Mouse (Mus musculus): ENCODE results near the gene Gm47995.
"Not testable (repeated sequence)": the region's sequence is repeated elsewhere in the genome, so short reads cannot be mapped to it uniquely, and the experiment has no call there.

Gene Gm47995

DNA sequence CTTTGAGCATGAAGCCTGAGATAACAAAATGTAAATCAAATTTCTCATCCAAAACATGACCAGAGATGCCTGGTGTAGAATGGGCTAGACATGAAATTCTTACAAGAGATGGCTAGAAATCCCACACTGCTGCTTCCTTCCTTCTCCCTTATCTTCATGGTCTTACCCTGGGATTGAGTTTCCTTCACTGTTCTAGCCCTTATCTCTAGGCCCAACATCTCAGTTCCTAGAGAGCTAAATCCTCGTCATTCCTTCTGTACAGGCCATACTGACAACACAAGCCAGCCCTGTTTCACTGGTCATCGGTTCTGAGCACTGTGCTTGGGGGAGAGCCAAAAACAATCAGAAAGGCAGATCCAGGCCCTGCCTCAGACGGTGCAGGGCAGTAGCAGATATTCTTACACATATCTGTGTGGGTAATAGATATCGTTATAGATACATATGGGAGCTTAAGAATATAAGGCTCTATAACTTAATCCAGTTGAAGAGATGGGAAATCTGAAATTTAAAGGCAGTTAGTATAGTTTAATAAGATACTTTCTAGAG is 11.3 kb upstream of the Gm47995 start:
- not testable (repeated sequence) for DNase-seq

DNA sequence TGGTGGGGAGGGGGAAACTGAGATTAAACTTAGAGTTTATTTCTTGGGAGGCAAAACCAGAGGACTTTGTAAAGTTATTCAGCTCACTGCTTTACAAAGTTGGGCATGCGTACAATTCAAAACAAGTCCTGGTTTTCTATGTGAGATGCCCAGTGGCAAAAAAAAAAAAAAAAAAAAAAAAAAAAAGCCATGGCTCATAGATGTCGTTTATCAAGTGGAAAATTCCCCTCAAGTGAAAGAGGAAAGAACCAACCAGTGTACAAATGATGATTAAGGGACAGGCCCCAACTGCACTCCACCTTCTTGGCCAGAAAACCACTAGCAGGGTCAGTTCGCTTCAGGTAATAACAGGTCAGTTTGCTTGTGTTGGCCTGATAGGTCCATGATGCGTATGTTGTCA is 9.8 kb upstream of the Gm47995 start:
- DNase-seq: no peak

DNA sequence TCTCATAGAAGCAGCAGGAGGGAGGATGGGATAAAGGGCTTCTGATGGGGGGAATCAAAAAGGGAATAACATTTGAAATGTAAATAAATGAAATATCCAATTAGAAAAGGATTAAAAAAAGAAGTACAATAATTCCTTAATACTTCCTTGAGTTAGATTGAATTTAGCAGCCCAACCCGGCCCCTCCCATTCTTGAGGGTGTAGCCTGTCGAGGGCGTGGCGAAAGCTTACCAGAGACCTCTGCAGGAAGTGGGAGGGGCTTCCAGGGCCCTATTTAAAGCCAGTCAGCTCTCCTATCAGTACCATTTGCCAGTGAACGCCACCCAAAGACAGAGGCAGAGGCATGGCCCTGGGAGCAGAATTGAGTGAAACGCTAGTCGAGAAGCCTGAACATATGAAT is 6.2 kb upstream of the Gm47995 start, which contains the start of gene Gm8947:
Gm8947 (plus strand) TSS at position 302 of the 400 bp plus-strand sequence.
- DNase-seq: not testable (repeated sequence)

DNA sequence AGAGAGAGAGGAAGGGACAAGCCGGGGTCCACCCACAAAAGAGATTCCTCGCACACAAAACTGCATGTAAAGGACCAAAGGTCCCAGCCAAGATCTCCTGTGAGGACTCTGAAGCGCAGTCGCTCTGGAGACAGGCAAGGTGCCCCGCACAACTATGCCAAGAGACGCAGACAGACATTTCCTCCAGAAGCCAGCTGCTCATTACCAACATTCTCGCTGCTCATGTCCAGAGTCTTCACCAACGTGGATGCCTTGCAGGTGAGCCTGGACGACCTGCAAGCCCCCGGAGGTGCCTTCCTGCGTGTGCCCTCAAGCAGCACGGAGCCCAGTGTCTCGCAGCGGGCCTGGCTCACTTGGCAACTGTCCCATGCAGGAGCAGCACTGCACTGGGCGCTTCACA is 5.5 kb upstream of the Gm47995 start:
- not testable (repeated sequence) for DNase-seq

DNA sequence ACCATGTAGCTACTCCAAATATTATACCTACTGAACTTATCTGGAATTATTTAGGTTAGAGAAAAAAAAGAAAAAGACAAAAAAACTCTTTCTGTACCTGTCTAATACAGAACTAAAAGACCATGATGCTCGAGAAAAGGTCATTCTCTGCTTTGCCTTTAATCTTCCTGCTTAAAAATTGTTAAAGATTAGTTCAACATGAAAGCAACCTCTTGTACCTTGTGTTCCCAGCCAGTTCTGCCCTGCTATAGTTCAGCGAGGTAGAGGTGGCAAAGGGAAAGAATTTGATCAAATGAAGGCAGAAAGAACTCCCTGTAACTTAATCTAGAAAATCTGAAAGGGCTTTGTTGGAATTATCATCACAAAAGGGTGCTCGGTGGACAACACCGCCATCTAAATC is 2.3 kb upstream of the Gm47995 start:
- not testable (repeated sequence) for DNase-seq

DNA sequence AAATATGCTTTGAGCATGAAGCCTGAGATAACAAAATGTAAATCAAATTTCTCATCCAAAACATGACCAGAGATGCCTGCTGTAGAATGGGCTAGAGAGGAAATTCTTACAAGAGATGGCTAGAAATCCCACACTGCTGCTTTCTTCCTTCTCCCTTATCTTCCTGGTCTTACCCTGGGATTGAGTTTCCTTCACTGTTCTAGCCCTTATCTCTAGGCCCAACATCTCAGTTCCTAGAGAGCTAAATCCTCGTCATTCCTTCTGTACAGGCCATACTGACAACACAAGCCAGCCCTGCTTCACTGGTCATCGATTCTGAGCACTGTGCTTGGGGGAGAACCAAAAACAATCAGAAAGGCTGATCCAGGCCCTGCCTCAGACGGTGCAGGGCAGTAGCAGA is 1.6 kb upstream of the Gm47995 start:
- not testable (repeated sequence) for DNase-seq

DNA sequence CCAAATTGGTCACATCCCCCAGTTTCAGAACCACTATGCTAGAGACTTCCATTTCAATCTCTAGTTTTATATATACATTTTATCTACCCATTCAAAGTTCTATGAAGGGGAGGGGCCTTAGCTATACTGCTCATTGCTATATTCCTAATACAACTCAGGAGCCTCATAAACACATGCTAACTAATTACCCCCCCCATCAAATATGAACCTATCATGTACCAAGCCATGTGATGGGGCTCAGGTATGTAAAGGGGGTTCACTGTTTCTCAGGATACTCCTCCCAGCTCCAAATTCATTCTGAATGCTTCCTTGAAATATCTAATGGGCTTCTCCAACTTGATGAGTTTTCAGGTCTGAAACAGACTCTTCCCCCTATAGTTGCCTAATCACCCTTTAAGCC is 2.4 kb downstream of the Gm47995 start:
- not testable (repeated sequence) for DNase-seq

DNA sequence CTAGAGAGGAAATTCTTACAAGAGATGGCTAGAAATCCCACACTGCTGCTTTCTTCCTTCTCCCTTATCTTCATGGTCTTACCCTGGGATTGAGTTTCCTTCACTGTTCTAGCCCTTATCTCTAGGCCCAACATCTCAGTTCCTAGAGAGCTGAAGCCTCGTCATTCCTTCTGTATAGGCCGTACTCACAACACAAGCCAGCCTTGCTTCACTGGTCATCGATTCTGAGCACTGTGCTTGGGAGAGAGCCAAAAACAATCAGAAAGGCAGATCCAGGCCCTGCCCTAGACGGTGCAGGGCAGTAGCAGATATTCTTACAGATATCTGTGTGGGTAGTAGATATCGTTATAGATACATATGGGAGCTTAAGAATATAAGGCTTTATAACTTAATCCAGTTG is 4.5 kb downstream of the Gm47995 start:
- not testable (repeated sequence) for DNase-seq

DNA sequence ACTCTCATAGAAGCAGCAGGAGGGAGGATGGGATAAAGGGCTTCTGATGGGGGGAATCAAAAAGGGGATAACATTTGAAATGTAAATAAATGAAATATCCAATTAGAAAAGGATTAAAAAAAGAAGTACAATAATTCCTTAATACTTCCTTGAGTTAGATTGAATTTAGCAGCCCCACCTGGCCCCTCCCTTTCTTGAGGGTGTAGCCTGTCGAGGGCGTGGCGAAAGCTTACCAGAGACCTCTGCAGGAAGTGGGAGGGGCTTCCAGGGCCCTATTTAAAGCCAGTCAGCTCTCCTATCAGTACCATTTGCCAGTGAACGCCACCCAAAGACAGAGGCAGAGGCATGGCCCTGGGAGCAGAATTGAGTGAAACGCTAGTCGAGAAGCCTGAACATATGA is 5.6 kb downstream of the Gm47995 start, which contains the start of gene 3110040M04Rik:
3110040M04Rik (plus strand) TSS at position 304 of the 400 bp plus-strand sequence.
- DNase-seq: not testable (repeated sequence)

DNA sequence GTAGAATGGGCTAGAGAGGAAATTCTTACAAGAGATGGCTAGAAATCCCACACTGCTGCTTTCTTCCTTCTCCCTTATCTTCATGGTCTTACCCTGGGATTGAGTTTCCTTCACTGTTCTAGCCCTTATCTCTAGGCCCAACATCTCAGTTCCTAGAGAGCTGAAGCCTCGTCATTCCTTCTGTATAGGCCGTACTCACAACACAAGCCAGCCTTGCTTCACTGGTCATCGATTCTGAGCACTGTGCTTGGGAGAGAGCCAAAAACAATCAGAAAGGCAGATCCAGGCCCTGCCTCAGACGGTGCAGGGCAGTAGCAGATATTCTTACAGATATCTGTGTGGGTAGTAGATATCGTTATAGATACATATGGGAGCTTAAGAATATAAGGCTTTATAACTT is 10.2 kb downstream of the Gm47995 start:
- DNase-seq: not testable (repeated sequence)

DNA sequence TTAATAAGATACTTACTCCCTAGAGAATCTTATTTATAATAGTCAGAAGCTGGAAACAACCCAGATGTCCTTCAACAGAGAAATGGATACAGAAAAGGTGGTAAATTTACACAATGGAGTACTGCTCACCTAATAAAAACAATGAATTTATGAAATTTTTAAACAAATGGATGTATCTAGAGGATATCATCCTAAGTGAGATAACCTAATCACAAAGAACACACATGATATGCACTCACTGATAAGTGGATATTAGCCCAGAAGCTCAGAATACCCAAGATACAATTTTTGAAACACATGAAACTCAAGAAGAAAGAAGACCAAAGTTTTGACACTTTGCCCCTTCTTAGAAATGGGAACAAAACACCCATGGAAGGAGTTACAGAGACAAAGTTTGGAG is 10.7 kb downstream of the Gm47995 start:
- DNase-seq: not testable (repeated sequence)

DNA sequence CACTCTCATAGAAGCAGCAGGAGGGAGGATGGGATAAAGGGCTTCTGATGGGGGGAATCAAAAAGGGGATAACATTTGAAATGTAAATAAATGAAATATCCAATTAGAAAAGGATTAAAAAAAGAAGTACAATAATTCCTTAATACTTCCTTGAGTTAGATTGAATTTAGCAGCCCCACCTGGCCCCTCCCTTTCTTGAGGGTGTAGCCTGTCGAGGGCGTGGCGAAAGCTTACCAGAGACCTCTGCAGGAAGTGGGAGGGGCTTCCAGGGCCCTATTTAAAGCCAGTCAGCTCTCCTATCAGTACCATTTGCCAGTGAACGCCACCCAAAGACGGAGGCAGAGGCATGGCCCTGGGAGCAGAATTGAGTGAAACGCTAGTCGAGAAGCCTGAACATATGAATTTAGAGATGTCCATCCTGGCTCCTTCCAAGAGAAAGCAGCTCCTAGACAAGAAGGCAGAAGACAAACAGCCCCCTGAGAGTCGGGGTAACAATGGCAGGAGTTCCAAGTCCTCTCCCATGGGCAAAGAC is 11.6 kb downstream of the Gm47995 start, which contains the start of gene Gm47996:
Gm47996 (plus strand) TSS at position 308 of the 532 bp plus-strand sequence.
- DNase-seq: peak; percentile 28

DNA sequence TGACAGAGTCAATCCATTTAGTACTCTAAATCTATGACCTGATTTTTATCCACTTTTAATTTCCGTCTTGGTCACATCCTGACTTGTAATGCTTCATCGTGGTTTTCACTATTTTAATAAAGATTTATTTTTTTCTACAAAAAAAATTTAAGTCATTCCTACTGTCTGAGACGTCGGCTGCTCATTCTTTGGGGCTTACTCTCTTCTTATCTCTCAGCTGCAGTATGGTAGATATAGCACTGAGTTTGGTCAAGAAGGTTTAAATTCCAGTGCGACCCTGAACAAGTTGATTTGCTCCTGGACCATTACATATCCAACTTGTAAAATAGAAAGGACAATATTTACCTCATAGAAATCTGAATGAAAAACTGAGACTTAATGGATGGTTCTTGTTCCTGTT is 13.4 kb downstream of the Gm47995 start:
- not testable (repeated sequence) for DNase-seq

DNA sequence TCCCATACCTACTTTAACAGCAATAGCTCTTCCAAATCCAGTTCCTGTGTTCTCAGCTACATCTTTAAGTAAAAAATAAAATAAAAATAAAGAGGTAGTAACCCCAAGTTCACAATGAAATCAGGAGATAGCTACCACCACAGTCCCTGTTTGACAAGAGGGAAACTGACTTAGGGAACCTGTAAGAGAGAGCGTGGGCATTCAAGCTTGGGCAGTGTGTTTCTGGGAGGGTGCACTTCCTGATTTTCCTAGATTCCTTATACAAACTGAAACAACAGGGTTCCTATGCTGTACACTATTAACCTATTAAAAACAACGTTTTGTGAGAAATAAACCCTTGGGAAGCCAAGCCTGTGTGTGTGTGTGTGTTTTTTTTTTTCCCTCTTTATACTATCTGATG is 16.6 kb downstream of the Gm47995 start:
- DNase-seq: no peak

DNA sequence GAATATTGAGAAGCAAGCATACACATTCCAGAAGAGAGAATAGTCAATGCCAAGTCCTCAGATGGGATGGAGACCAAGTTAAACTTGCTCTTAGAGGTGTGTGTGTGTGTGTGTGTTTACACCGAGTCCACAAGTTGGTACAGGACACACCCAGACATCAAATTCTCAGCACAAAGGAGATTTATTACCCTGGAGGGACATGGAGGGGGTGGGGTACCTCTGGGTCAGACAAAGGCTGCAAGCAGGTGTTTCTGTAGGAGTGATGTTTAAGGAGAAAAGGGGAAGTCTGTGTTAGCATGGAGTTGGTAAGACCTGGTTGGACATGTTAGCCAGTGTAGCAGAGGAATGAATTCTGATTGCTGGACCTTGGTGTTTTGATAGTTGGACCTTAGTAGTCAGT is 17.7 kb downstream of the Gm47995 start:
- DNase-seq: no peak

DNA sequence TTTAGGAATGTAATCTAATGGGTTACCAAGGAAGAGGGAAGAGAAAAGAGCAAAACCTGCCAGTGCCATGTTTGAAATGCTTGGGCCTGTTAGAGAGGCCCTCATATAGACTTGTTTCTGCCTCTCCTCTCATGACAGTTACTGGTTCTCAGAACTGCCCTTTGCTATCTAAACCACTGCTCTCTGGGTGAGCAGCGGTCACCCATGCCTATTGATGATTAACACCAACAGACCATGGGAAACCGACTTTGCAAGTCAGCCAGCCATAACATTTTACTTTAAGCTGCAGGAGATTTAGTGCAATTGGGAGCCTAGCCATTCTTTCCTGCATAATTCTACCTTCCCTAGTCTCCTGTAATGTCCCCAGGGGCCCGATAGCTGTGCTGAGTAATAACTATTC is 18.2 kb downstream of the Gm47995 start:
- no peak for DNase-seq

DNA sequence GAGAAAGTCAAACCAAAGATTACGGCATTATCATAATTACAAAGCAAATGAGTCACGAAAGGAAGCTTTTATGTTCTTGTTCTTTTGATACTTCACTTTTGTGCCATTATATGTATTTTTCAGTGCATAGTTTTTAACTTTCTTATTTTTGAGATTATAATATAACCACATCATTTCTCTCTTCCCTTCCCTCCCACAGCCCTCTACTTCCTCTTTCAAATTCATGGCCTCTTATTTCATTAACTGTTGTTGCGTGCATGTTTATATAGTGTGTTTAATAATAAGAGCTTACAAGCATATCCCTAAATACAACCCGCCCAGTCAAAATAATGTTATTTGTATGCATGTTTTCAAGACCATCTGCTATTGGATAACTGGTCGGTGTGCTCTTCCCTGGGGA is 20.8 kb downstream of the Gm47995 start:
- no peak for DNase-seq

DNA sequence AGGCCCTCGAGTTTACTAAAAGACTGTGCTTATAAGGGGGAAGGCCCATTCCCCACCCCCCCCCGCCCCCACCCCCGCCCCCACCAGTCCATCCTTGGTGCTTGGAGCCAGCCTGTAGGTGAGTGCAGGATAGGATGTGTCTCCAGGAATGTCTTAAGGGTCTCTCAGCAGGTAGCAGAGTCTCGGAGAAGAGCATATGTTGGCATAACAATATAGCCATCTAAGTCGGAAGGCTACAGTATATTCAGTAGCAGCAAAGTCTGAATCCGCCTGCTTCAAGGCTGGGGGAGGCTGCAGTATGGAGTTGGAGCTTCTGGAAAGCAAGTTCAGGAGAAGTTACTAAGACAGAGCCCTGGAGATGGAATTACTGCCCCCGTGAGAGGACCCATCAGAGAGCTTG is 21.9 kb downstream of the Gm47995 start:
- no peak for DNase-seq

DNA sequence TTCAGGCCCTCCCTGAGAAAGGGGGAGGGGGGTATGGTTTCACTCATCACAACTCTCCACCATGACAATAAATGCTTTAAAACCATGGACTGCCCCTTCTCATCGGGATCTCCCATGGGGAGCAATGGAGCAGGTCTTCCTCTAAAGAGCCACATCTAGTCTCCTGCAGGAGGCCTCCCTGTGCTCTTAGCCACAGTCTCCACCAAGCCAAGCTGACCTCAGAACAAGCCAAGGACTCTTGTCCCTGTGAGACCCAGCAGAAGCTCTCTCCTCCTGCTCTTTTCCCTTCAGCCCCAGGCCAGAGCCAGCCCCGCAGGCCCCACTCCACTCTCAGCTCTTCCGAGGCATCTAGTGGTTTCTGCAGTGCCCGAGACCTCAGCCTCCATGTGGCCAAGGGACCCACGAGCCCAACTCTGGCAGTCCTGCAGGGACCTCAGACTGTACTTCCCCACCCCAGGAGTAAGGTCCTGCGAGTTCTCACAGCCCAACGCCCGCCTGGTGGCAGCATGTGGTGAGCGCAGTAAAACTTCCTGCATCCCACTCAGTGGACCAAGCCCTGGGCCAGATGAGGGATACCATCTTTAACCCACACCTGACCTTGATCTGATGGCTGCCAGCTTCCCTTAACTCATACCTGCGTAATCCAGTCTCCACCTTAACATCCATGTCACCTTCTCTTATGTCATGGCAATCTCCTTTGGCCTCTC is 24.5 kb downstream of the Gm47995 start:
- no peak for DNase-seq

DNA sequence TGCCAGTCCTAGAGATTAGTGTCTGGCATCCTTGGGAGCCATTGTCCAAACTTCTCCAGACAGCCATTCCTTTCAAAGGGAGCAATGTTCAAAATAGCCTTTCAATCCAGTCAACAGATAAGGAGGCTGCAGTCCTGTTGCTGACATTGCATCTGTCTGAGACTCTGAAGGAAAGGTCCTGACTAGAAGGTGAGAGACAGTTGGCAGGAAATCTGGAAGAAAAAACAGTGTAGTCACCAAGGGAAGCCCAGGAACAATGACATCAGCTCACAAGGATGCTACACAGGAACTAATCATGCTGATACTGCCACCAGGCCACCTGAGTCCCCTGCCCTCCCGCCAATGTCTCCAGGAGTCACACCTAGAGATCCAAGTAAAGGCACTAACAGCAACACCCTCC is 25.1 kb downstream of the Gm47995 start:
- no peak for DNase-seq

DNA sequence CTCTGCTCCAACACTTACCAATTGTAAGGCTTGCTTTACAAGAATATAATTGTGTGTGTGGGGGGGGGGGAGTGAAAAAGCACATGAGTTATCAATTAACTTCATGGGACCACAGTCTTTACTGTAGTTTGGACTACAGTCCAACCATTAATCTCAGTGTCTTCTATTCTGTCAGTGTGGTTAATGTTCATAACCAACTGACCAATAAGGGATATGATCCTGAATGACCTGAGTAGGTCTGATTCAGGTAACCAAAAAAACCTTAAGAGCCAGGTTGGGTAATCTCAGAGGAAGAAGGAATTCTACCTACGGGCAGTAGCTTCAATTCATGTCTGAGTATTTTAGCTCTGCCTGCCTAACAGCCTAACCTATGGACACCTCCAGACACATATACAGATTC is 26.3 kb downstream of the Gm47995 start:
- DNase-seq: no peak

DNA sequence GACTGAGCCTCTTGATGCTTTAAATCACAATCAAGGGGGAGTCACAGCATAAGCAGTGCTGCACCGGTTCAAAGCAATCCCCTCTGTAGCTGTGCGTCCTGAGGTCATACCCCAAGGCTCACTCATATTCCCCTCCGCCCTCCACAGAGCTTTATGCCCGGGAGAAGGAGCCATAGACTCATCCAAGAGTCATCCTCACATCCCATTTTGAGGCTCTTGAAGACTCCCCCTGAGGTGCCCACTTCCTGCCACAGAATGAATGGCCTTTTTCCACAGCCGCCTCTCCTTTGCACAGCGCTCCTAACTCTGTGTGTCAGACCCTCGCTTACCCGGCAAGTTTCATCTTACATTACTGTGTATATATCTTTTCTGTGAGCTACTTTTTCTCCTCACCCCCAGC is 29.3 kb downstream of the Gm47995 start:
- no peak for DNase-seq

DNA sequence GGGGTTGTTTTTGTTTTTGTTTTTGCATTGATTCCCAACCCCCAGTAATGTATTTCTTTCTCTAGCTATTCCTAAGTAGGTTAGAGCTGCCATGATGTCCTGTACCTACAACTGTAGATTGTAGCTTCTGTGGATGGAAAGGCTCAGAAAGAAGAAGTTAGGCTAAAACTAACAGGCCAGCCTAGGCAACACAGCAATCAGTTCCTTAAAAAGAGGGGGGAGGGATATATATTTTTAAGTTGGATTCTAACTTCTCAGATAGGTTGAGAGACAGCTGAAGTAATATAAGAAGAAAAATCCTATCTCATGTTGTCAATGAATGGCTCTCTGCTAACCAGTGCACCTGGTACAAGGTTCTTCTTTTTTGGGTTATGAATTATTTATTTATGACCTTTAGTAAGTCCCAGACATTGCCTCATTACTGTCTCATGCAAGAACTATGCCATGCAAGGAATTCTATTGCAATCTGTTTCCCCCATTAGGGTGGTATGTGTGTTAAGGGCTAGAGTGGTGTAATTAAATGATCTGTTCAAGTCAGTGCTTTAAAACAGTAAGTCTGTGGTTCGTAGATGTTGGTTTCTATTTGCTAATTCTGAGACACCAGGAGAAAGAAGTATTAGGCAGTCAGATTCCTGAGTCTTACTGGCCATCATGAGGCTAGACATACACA is 30.2 kb downstream of the Gm47995 start:
- DNase-seq: no peak

DNA sequence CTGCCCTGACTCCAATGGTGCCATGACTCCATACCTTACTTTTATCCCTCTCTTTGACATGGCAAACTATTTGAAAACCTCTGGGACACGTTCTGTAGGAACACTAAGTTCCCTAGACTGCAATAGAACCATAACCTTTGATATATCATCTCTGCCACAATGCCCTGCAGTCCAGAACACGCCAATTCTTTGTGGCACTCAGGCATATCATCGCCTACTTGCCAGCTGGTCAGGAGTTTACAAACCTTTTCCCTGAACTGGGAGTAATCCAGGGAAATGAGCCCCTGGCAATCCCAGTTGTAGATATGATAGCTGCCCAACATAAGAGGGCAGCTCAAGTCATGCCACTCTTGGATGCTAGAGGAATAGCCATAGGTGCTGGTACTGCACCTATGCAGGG is 34.1 kb downstream of the Gm47995 start:
- no peak for DNase-seq
